Mouse (Mus musculus) forebrain, embryonic 10.5 days (tissue): ENCODE measurements around the gene Atrip. TPM values are rescaled to one million over a fixed set of nuclear protein-coding genes. Genes with fewer than 3 reads are reported as not detected.

Experiments used
- DNase-seq: peaks from one replicate; pipeline ENCODE4 v3.0.0-alpha.2; 2017; ENCODE audit warnings: low spot score; ENCODE audit errors: extremely low spot score
- H3K27ac ChIP-seq: fragments of 300-500 bp; sonication (generic); 2 replicates; pipeline ENCODE4 v1.5.1; 2016; ENCODE audit warnings: mild to moderate bottlenecking
- H3K27me3 ChIP-seq: fragments of 300-500 bp; sonication (generic); 2 replicates; pipeline ENCODE4 v1.6.1; 2016; ENCODE audit warnings: mild to moderate bottlenecking; ENCODE audit not compliant: poor library complexity, severe bottlenecking
- H3K36me3 ChIP-seq: fragments of 300-500 bp; sonication (generic); replicated peaks from 2 replicates; pipeline ENCODE4 v1.6.1; 2016; ENCODE audit warnings: mild to moderate bottlenecking, moderate library complexity
- H3K4me1 ChIP-seq: fragments of 300-500 bp; sonication (generic); 2 replicates; pipeline ENCODE4 v1.6.1; 2016
- H3K4me3 ChIP-seq: fragments of 300-500 bp; sonication (generic); 2 replicates; pipeline ENCODE4 v1.5.1; 2016; ENCODE audit warnings: mild to moderate bottlenecking, moderate library complexity
- H3K9me3 ChIP-seq: fragments of 300-500 bp; sonication (generic); 2 replicates; pipeline ENCODE4 v1.6.1; 2016; ENCODE audit warnings: mild to moderate bottlenecking, moderate library complexity
- WGBS: fragments of 180-500 bp; shearing (Covaris S2); methylation state at CpG from one replicate; pipeline ENCODE4 v1.1.7; 2016; 5-methylcytosine and 5-hydroxymethylcytosine counted together
- polyA plus RNA-seq: library from polyadenylated mRNA; unstranded; fragments of >200 nt; fragmentation: Nextera tagmentation; extraction: Ambion mirVana; gene quantifications from 2 replicates; pipeline ENCODE4 v1.2.1, GENCODE M21; 2016

Atrip gene
- polyA plus RNA-seq, 1 experiment from 2014 or later, result 34.9 TPM

DNA sequence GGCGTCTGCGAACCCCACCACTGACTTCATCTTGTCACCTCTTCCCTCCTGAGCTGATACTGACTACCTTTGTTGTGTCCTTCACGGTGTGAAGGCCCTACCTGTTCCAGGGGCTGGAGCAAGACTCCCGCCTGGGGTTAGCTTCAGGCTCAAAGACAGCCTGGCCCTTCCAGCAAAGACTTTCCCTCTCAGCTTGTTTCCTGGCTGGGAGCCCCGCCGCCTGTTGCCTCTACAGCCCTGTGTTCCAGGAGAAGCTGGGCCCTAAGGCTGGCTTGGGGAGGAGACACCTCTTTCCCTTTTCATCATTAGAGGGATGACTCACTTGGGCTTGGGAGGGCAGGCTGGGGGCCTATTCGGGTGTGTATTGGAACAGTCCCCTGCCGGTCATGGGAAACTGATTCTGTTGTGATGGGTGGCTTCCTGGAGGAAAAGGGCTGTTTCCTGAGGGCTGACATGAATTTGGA lies 35.0 kb downstream of the Atrip start:
- H3K36me3 ChIP-seq, result no peaks in the 10 kb centered on the region

GRCm38 (mm10) chr9:109038086-109038895 lies 35.6 kb downstream of the Atrip start, which contains the start of gene Shisa5:
TSS of gene Shisa5 (plus strand) at chr9:109038565.
- under 1% methylated on average over 40 of the region's 40 CpGs for WGBS
- Histone ChIP-seq H3K36me3 (no peaks in the 10 kb centered on the region), H3K27me3 (peaks cover 14% of the 10 kb centered on the region), H3K9me3 (no peaks in the 10 kb centered on the region), H3K27ac (peak within 1 kb of the TSS; percentile 88), H3K4me3 (peak within 1 kb of the TSS; percentile 82), H3K4me1 (peaks cover 30% of the 10 kb centered on the region)
- peak; percentile 70 for DNase-seq

More for the DNA sequence above, 35.0 kb downstream of the Atrip start:
- Histone ChIP-seq H3K4me1 (peaks cover 30% of the 10 kb centered on the region), H3K27me3 (peaks cover 14% of the 10 kb centered on the region), H3K9me3 (no peaks in the 10 kb centered on the region), H3K4me3 (peak overlapping the region; percentile 82), H3K27ac (peak overlapping the region; percentile 88)
- WGBS, result 15% methylated on average over 8 of the region's 8 CpGs
- no peak for DNase-seq

DNA sequence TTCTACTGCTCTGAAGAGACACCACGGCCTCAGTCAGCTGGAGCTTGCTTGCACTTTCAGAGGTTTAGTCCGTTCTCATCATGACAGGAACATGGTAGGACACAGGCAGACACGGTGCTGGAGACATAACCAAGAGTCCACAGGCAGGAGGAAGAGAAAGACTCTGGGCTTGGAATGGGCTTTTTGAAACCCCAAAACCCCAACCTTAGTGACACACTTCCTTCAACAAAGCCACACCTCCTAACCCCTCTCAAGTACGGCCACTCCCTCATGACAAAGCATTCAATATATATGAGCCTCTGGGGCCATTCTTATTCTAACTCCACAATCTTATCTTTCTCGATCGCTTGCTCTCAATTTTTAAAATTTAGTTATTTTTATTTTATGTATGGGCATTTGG lies 41.5 kb downstream of the Atrip start:
- no peaks in the 10 kb centered on the region for H3K9me3 ChIP-seq
- H3K27me3 ChIP-seq, result no peaks in the 10 kb centered on the region
- H3K4me1 ChIP-seq, result no peaks in the 10 kb centered on the region
- DNase-seq, result no peak
- no peak overlapping the region for H3K4me3 ChIP-seq
- H3K27ac ChIP-seq, result no peak overlapping the region
- no peaks in the 10 kb centered on the region; the same call in 1 of the 2 replicates for H3K36me3 ChIP-seq
- WGBS, result 89% methylated on average over 6 of the region's 6 CpGs

- no peaks in the 10 kb centered on the region for H3K9me3 ChIP-seq
- H3K27ac ChIP-seq, result no peak overlapping the region
- no peaks in the 10 kb centered on the region for H3K4me1 ChIP-seq
- no peaks in the 10 kb centered on the region for H3K27me3 ChIP-seq
- 86% methylated on average over 8 of the region's 8 CpGs for WGBS
- no peak overlapping the region for H3K4me3 ChIP-seq
- DNase-seq, result no peak
- H3K36me3 ChIP-seq, result no peaks in the 10 kb centered on the region; the same call in 1 of the 2 replicates
Measured at GRCm38 (mm10) chr9:109031686-109032085, 42.2 kb downstream of the Atrip start.

DNA sequence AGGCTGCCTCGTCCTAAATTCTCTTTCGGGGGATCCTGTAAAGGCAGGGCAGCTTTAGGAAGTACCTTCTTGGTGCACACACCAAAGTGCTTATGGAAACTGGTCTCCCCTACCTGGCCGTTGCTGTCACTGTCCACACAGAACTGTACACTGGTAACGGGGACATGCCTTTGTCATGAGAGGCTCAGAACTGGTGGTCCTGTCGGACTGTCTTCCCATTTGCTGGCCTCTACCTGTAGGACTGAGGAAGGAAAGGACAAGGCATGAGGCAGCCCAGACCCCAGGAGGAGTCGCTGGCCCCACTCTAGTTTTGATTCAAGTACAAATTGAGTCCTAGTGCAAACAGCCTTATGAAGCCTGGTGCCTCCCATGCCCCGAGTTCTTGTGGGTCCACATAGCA lies 42.9 kb downstream of the Atrip start:
- 91% methylated on average over 7 of the region's 7 CpGs for WGBS
- Histone ChIP-seq H3K36me3 (no peaks in the 10 kb centered on the region; the same call in 1 of the 2 replicates), H3K4me3 (no peak overlapping the region), H3K4me1 (no peaks in the 10 kb centered on the region), H3K27me3 (no peaks in the 10 kb centered on the region), H3K9me3 (no peaks in the 10 kb centered on the region), H3K27ac (no peak overlapping the region)
- no peak for DNase-seq

DNA sequence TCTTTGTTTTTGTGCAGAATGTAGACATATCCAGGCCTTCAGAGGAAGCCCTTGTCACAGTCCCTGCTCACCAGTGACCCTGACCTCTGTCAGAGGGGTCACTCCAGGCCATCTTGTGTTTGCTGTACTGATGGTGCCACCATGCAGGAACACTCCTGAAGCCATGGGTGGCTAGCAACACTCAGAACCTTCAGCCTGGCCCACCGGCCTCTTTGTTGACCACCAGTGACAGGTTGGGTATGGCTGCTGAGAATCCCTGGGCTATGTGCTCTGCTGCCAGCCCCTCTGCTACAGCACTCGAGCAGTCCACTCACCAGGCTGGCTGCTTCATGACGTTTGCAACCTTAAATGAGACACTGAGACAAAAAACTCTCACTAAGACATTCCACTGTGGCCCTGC lies 43.6 kb downstream of the Atrip start:
- 68% methylated on average over 3 of the region's 3 CpGs for WGBS
- 0 out of 2 replicates have a peak overlapping the region, but pooled peaks have one; percentile 2 for H3K27ac ChIP-seq
- H3K4me3 ChIP-seq, result no peak overlapping the region
- H3K27me3 ChIP-seq, result no peaks in the 10 kb centered on the region
- no peaks in the 10 kb centered on the region for H3K4me1 ChIP-seq
- no peaks in the 10 kb centered on the region; the same call in 1 of the 2 replicates for H3K36me3 ChIP-seq
- DNase-seq, result no peak
- H3K9me3 ChIP-seq, result no peaks in the 10 kb centered on the region

DNA sequence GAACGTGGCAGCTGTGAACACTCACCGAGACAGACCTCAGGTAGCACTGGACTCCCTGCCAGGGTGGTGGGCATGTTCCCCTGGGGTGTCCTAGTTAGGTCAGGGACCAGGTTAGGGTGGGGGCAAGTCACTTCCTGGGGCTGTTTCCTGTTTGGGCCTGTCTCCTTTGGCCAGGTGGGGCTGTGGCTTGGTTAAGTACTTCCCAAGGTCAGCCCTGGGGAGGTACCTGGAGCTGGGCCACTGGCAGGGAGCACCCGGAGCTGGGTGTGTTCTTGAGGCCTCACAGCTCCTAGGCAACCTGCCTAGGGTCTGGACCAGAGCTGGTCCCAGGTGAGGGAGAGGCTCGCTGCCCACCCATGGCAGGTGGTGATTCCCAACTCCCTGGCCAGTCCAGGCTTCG lies 45.0 kb downstream of the Atrip start:
- WGBS, result 82% methylated on average over 5 of the region's 5 CpGs
- no peaks in the 10 kb centered on the region; the same call in 1 of the 2 replicates for H3K36me3 ChIP-seq
- H3K4me1 ChIP-seq, result no peaks in the 10 kb centered on the region
- no peak for DNase-seq
- no peaks in the 10 kb centered on the region for H3K27me3 ChIP-seq
- H3K9me3 ChIP-seq, result no peaks in the 10 kb centered on the region
- no peak overlapping the region for H3K27ac ChIP-seq
- no peak overlapping the region for H3K4me3 ChIP-seq

- Histone ChIP-seq H3K36me3 (no peaks in the 10 kb centered on the region; the same call in 1 of the 2 replicates), H3K9me3 (no peaks in the 10 kb centered on the region), H3K4me1 (no peaks in the 10 kb centered on the region), H3K27me3 (no peaks in the 10 kb centered on the region), H3K27ac (no peak overlapping the region), H3K4me3 (no peak overlapping the region)
- WGBS, result 84% methylated on average over 3 of the region's 3 CpGs
- DNase-seq, result no peak
Measured at GRCm38 (mm10) chr9:109028421-109028820, 45.5 kb downstream of the Atrip start.

DNA sequence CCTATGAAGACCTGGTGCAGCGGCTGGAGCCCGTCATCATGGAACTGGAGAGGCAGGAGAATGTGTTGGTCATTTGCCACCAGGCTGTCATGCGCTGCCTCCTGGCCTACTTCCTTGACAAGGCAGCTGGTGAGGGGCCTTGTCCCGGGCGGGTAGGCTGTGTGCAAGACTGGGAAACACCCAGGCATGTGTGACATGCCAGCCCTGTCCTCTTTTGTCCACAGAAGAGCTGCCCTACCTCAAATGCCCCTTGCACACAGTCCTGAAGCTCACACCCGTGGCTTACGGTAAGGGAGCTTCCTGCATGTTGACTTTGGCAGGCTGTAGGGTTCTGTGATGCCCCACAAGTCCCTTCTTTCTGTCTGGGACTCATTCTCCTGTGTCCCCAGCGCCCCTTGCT lies 46.4 kb downstream of the Atrip start:
- Histone ChIP-seq H3K27me3 (no peaks in the 10 kb centered on the region), H3K36me3 (no peaks in the 10 kb centered on the region; the same call in 1 of the 2 replicates), H3K4me3 (no peak overlapping the region), H3K9me3 (no peaks in the 10 kb centered on the region), H3K27ac (no peak overlapping the region), H3K4me1 (no peaks in the 10 kb centered on the region)
- DNase-seq, result no peak
- WGBS, result 89% methylated on average over 8 of the region's 8 CpGs

DNA sequence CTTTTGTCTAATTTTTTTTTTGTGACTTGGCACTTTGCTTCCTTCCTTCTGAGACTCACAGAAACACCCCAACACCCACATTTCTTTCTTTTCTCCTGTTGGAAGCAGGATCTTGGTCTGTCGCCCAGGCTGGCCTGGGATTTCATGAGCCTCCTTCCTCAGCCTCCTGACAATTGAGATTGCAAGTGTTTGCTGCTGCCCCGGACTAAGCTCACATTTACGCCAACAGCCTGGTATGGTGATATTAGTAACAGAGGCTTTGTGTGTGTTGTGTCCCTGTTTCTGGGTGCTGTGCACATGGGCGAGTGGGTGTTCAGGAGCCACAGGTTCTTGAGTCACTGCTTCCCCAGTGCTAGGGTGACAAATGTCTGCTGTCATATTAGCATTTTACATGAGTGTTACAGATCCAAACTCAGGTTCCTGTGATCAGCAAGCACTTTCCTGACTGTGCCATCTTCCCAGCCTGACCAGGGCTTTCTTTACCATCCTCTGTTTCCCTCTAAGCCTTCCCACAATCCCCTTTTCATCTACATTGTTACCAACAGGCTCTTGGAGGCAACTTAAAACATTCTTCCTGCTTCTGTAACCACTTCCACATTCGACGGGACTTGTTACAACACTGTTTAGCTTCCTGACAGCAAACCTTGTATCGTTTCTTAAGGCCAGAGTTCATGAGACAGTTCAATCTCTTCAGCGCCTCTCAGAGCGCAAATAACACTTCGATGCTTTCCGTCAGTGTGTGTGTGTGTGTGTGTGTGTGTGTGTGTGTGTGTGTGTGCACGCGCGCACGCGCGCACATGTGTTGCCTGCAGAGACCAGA lies 50.8 kb downstream of the Atrip start:
- no peaks in the 10 kb centered on the region for H3K9me3 ChIP-seq
- DNase-seq, result no peak
- H3K27ac ChIP-seq, result no peak overlapping the region
- no peaks in the 10 kb centered on the region for H3K27me3 ChIP-seq
- no peaks in the 10 kb centered on the region for H3K36me3 ChIP-seq
- WGBS, result 95% methylated on average over 17 of the region's 17 CpGs
- H3K4me3 ChIP-seq, result no peak overlapping the region
- no peaks in the 10 kb centered on the region for H3K4me1 ChIP-seq

DNA sequence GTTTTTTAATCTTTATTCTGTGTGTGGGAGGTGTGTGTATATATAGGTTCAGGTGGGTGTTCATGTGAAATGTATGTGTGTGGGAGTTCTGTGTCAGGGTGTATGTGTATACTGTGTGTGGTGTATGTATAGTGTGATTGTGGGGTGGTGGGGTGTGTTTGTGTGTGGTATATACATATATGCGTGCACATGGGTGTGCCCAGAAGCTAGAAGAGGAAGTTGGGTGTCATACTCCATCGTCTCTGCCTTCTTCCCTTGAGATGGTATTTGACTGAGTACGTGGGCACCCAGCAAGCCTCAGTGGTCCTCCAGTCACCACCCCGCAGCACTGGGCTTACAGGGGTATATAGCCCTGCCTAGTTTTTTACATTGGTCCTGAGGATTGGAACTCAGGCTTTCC lies 52.5 kb downstream of the Atrip start:
- DNase-seq, result no peak
- H3K9me3 ChIP-seq, result no peaks in the 10 kb centered on the region
- no peaks in the 10 kb centered on the region for H3K27me3 ChIP-seq
- WGBS, result 88% methylated on average over 4 of the region's 4 CpGs
- H3K4me3 ChIP-seq, result no peak overlapping the region
- no peaks in the 10 kb centered on the region for H3K36me3 ChIP-seq
- no peaks in the 10 kb centered on the region for H3K4me1 ChIP-seq
- no peak overlapping the region for H3K27ac ChIP-seq

DNA sequence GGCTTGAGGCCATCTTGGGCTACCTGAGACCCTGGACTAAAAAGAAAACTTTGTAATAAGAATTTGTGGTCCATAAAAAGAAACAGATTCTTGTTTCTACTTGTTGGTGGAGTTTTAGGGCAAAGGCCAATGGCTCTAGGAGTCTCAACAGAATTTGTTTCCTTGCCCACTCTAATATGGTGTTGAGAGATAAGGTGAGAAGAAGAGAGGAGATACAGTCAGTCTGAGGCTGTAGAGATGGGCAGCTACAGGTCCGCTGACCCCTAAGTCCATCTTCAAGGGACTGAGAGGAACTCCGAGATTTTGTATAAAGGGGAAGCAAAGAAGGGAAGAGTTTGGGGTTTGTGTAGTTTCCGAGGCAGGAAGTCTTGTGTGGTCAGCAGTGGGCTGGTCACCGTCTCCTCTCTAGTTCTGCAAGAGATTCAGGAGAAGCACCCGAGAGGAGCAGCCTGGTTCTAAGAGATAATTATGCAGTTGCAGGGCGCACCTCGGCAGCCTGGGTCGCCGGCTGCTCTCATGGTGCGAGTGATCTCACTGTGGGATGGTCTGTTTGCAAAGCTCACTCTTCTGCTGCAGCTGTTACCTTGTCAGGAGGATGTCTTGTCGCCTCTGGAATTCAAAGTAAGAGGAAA lies 56.8 kb downstream of the Atrip start:
- H3K9me3 ChIP-seq, result no peaks in the 10 kb centered on the region
- H3K27ac ChIP-seq, result no peak overlapping the region
- no peaks in the 10 kb centered on the region for H3K4me1 ChIP-seq
- no peak for DNase-seq
- WGBS, result 78% methylated on average over 11 of the region's 11 CpGs
- no peaks in the 10 kb centered on the region for H3K36me3 ChIP-seq
- no peaks in the 10 kb centered on the region for H3K27me3 ChIP-seq
- H3K4me3 ChIP-seq, result no peak overlapping the region
